Mouse (Mus musculus) brain, embryonic 14.5 days (tissue): ENCODE measurements at regions not wholly inside any gene's neighbourhood (a gene's known extent, or its start where the extent isn't known, plus 50 kb on each side); places are given as distances from the start of the nearest gene placed in this dataset.

ENCODE experiments used
- DNase-seq: peaks from one replicate; pipeline ENCODE4 v3.0.0-alpha.2; 2011; ENCODE audit warnings: low read depth
- CTCF ChIP-seq: fragments of 200-500 bp; IDR thresholded peaks from 2 replicates; pipeline ENCODE4 v1.5.1; 2012; ENCODE audit warnings: inconsistent platforms, mild to moderate bottlenecking, moderate library complexity, borderline replicate concordance; ENCODE audit not compliant: insufficient read depth, insufficient read length; ENCODE audit errors: extremely low read depth
- POLR2A ChIP-seq: fragments of 200-500 bp; IDR thresholded peaks from 2 replicates; pipeline ENCODE4 v1.6.1; 2012; ENCODE audit warnings: mild to moderate bottlenecking, inconsistent platforms, borderline replicate concordance; ENCODE audit not compliant: poor library complexity, insufficient read depth, insufficient read length, severe bottlenecking; ENCODE audit errors: extremely low read depth

DNA sequence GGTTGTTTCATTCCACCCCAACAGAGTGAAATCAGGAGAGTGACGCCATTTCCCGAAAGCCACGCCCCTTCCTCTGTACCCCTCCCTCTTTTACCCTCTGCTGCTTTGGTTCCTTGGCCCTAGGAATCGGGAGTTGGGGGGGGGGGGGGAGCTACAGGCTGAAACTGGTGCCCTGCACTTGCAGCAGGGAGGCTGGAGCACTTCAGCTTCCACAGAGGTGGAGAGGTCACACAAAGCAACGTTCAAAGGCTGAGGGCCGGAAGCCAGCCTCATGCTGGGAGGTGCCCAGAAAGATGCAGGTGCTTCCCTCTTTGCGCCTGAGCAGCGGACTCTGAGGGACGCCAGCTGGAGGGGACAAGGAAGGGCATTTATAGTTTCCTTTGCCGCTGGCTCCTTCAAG is 69.1 kb upstream of the Rapgef5 start:
- DNase-seq: peak; percentile 41
- TF ChIP-seq CTCF (no peak), POLR2A (no peak)

- DNase-seq: no peak
- TF ChIP-seq CTCF (no peak), POLR2A (no peak)
Measured at GRCm38 (mm10) chr12:117447843-117448728, 68.2 kb upstream of the Rapgef5 start.

DNA sequence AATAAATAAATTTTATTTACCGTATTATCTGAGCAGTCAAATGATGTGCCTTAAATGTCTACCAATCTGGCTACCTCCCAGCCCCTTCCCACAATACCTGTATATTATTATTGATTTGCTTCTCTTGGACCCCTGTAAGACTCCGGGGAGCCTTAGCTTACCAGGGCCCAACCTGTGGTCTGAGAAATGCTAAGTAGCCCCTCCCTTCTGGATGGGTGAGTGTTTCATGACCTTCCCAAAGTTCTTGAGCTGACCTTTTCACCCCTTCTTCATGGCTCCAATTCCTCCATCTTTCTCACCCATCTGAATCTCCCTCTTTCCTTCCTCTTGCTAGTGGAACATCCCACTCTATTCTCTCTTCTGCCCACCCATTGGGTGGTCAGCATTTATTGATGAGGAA is 67.2 kb upstream of the Rapgef5 start:
- no peak for DNase-seq
- no peak for TF ChIP-seq POLR2A
- TF ChIP-seq CTCF: no peak

GRCm38 (mm10) chr12:117450106-117450505 is 66.2 kb upstream of the Rapgef5 start:
- no peak for DNase-seq
- TF ChIP-seq POLR2A: no peak
- TF ChIP-seq CTCF: no peak

- DNase-seq: no peak
- TF ChIP-seq POLR2A: no peak
- no peak for TF ChIP-seq CTCF
Measured at GRCm38 (mm10) chr12:117450871-117451270, 65.4 kb upstream of the Rapgef5 start.

DNA sequence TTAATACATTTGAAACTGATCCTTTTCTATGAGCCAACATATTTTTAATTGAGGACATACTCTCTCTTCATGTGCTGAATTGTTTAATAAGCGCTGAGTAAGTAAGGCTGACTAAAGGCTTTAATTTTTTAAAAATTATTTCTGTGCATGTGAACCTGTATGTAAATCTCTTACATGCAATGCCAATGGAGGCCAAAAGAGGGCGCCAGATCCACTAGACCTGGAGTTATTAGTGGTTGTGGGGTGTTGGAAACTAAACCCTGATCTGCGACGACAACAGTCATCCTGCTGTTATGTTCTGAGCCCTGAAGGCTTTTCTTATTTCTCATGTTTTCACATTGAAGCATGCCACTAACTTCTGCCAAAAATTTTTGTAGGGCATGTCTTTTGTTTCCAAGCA is 64.8 kb upstream of the Rapgef5 start:
- no peak for DNase-seq
- TF ChIP-seq CTCF (peak; percentile 33; the same call in 1 of the 2 replicates), POLR2A (no peak)

GRCm38 (mm10) chr12:117455800-117456199 is 60.5 kb upstream of the Rapgef5 start:
- TF ChIP-seq CTCF: no peak
- no peak for DNase-seq

- DNase-seq: no peak
- TF ChIP-seq POLR2A (no peak), CTCF (no peak)
Measured at GRCm38 (mm10) chr12:117458132-117459070, 57.9 kb upstream of the Rapgef5 start.

DNA sequence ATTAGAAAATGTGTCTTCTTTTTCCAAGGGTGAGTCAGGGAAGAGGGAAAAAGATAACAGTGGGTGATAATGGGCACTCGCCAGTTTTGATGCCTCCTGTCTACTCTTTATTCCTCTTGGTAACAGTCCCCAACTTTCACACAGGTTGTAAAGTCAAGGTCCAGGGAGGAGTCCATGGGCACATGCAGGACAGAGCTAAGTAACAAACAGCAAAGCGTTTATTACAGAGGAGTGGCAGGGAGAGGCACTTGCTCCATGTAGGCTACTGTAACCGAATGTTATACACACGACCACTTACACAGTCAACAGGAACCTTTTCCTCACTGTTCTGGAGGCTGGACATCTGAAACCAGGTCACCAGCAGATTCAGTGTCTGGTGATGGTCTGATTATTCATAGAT is 56.7 kb upstream of the Rapgef5 start:
- TF ChIP-seq CTCF (no peak), POLR2A (no peak)

DNA sequence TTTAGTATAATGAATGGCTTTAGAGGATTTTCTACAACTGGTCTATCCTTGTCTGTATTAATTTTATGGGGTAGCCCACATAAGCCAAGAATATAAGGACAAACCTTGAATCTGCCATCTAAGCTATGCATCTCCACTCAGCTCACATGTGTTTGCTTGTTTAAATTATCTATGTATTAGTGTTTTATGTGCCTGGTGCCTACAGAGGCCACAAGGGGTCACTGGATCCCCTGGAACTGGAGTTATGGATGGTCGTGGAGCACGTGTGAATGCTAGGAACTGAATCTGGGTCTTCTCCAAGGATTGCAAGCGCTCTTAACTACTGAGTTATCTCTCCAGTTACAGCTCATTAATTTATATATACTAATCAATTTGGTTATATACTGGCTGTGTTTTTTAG is 51.1 kb upstream of the Rapgef5 start:
- TF ChIP-seq CTCF (no peak), POLR2A (no peak)
- DNase-seq: no peak

More for the DNA sequence above, 56.7 kb upstream of the Rapgef5 start:
- DNase-seq: no peak

DNA sequence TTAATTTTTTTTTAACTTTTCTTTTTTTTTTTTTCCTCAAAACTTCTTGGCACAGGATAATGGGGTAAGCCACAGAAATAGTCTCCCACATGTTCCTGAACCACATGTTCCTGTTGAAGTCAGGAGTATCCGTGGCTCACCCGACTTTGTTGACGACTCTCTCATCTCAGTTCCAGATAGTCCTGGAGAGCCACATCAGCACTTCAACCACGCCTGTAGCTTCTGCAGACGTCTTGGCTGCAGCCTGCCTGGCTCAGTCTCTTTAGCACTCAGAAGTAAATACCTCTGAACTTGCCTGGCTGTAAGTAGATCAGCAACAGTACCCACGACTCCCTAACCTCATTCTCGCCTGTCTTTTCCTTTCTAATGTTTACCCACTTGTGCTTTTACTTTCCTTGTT is 50.3 kb upstream of the Rapgef5 start:
- no peak for TF ChIP-seq POLR2A
- TF ChIP-seq CTCF: no peak
- no peak for DNase-seq
